Mouse (Mus musculus) testis, adult 2 months (tissue): ENCODE measurements at regions not wholly inside any gene's neighbourhood (a gene's known extent, or its start where the extent isn't known, plus 50 kb on each side); places are given as distances from the start of the nearest gene placed in this dataset.

ENCODE experiments used
- H3K27ac ChIP-seq: fragments of 200-500 bp; 2 replicates; pipeline ENCODE4 v1.5.1; 2012; ENCODE audit warnings: low read depth, low read length; ENCODE audit not compliant: control insufficient read depth, insufficient read depth
- H3K27me3 ChIP-seq: fragments of 200-500 bp; 2 replicates; pipeline ENCODE4 v1.6.1; 2012; ENCODE audit warnings: mild to moderate bottlenecking, low read length, moderate library complexity; ENCODE audit not compliant: control insufficient read depth, insufficient read depth
- H3K36me3 ChIP-seq: fragments of 200-500 bp; 2 replicates; pipeline ENCODE4 v1.6.1; 2012; ENCODE audit warnings: mild to moderate bottlenecking, low read length; ENCODE audit not compliant: control insufficient read depth, insufficient read depth
- H3K4me1 ChIP-seq: fragments of 200-500 bp; 2 replicates; pipeline ENCODE4 v1.6.1; 2012; ENCODE audit warnings: low read length; ENCODE audit not compliant: control insufficient read depth, insufficient read depth
- H3K4me3 ChIP-seq: fragments of 200-500 bp; 2 replicates; pipeline ENCODE4 v1.5.1; 2012; ENCODE audit warnings: low read depth, mild to moderate bottlenecking, low read length, moderate library complexity, mixed read lengths; ENCODE audit not compliant: control insufficient read depth
- CTCF ChIP-seq: fragments of 200-500 bp; IDR thresholded peaks from 2 replicates; pipeline ENCODE4 v1.5.1; 2012; ENCODE audit warnings: low read depth, mild to moderate bottlenecking, inconsistent platforms, low read length, moderate library complexity; ENCODE audit not compliant: control insufficient read depth, insufficient read depth, insufficient replicate concordance
- POLR2A ChIP-seq: fragments of 200-500 bp; IDR thresholded peaks from 2 replicates; pipeline ENCODE4 v1.6.1; 2012; ENCODE audit warnings: low read depth, mild to moderate bottlenecking, inconsistent platforms, low read length, moderate library complexity; ENCODE audit not compliant: control insufficient read depth

DNA sequence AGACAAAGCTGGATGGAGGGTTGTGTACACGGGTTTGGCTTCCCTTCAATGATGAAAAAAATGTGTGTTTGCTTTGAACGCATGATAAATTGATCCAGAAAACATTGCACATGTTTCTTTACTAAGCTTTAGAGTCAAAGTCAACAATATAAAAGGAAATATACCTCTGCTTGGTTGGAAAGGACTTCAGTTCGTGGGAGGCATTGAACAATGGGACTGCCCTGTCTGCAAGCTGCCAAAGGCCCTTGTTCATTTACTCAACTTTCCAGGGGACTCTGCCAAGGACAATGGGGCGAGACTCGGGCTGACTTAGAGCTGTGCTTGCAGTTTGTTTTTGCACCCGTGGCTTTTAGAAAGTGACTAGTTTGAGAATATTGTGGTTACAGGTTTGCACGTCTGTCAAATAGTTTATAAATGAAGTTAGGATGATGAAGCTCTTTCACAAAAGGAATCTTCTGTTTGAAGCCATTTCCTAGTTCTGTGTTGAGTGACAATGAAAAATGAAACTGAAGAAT, 889.2 kb downstream of the Zfp704 start:
- Histone ChIP-seq H3K27ac (no peak overlapping the region), H3K4me1 (peaks cover 3% of the 10 kb centered on the region), H3K36me3 (no peaks in the 10 kb centered on the region)

GRCm38 (mm10) chr3:8718206-8718605, 891.7 kb downstream of the Zfp704 start:
- Histone ChIP-seq H3K4me3 (no peak overlapping the region), H3K4me1 (peaks cover 3% of the 10 kb centered on the region), H3K36me3 (no peaks in the 10 kb centered on the region), H3K27me3 (no peaks in the 10 kb centered on the region), H3K27ac (no peak overlapping the region)
- TF ChIP-seq POLR2A (no peak), CTCF (no peak)

More for the DNA sequence above, 889.2 kb downstream of the Zfp704 start:
- no peaks in the 10 kb centered on the region for H3K27me3 ChIP-seq
- no peak overlapping the region for H3K4me3 ChIP-seq
- no peak for TF ChIP-seq POLR2A
- TF ChIP-seq CTCF = no peak

- peaks cover 3% of the 10 kb centered on the region for H3K4me1 ChIP-seq
- no peak overlapping the region for H3K27ac ChIP-seq
- TF ChIP-seq POLR2A = no peak
- TF ChIP-seq CTCF = no peak
- H3K4me3 ChIP-seq = peak overlapping the region; percentile 36
- H3K27me3 ChIP-seq = no peaks in the 10 kb centered on the region
- H3K36me3 ChIP-seq = no peaks in the 10 kb centered on the region
These were observed 892.5 kb downstream of the Zfp704 start for GRCm38 (mm10) chr3:8717334-8717812.
